Mouse (Mus musculus) liver, adult 2 months (tissue): Measurements from ENCODE around the gene Mpp3.

Experiments
- CTCF ChIP-seq: fragments of 200-500 bp; IDR thresholded peaks from 2 replicates; pipeline ENCODE4 v1.5.1; 2011; ENCODE audit warnings: low read depth, low read length, control low read depth
- POLR2A ChIP-seq: fragments of 200-500 bp; IDR thresholded peaks from 2 replicates; pipeline ENCODE4 v1.6.1; 2011; ENCODE audit warnings: low read length, control low read depth; ENCODE audit not compliant: insufficient read depth; ENCODE audit errors: extremely low read depth

GRCm38 (mm10) chr11:102008954-102009637 lies 19.2 kb downstream of the Mpp3 start:
- TF ChIP-seq CTCF (no peak), POLR2A (no peak)
